Mouse (Mus musculus): ENCODE data around the gene Naalad2. TPM values are rescaled to one million over a fixed set of nuclear protein-coding genes. Genes with fewer than 3 reads are reported as not detected.
"Not testable (repeated sequence)": the region's sequence is repeated elsewhere in the genome, so short reads cannot be mapped to it uniquely, and the experiment has no call there.

Gene Naalad2
- polyA plus RNA-seq, 1 experiment from 2014 or later = 1.5 TPM

- H3K9ac ChIP-seq (ENCODE audit: low read length) = no peak overlapping the region
- H3K9me3 ChIP-seq (ENCODE audit: control insufficient read depth, low read length) = no peaks in the 10 kb centered on the region
- H3K27ac ChIP-seq (replicated peaks) = no peak overlapping the region
- H3K4me2 ChIP-seq (replicated peaks; ENCODE audit: low read depth) = no peak overlapping the region
- H3K27me3 ChIP-seq (ENCODE audit: control insufficient read depth, insufficient read depth, low read length) = no peaks in the 10 kb centered on the region
- TF ChIP-seq CTCF (IDR thresholded peaks at IDR 0.05; ENCODE audit: low read depth) (no peak), EP300 (optimal IDR thresholded peaks at IDR 0.05) (no peak)
- ATAC-seq (ENCODE audit: low FRiP score, low TSS enrichment) (no peak), DNase-seq (ENCODE audit: low spot score) (no peak)
- no peaks in the 10 kb centered on the region for H3K4me1 ChIP-seq (replicated peaks; ENCODE audit: control insufficient read depth, insufficient read depth)
- no peaks in the 10 kb centered on the region for H3K36me3 ChIP-seq (ENCODE audit: control insufficient read depth, insufficient read depth, low read length)
- H3K4me3 ChIP-seq (ENCODE audit: low read depth, low read length) = no peak overlapping the region
- 18% methylated on average over 6 of the region's 6 CpGs for WGBS
Observed at GRCm38 (mm10) chr9:18385782-18386181, 17.0 kb downstream of the Naalad2 start.

- H3K4me1 ChIP-seq (replicated peaks; ENCODE audit: control insufficient read depth, insufficient read depth); H3K9ac ChIP-seq (ENCODE audit: low read length); H3K36me3 ChIP-seq (ENCODE audit: control insufficient read depth, insufficient read depth, low read length); H3K4me2 ChIP-seq (replicated peaks; ENCODE audit: low read depth); H3K4me3 ChIP-seq (ENCODE audit: low read depth, low read length); H3K9me3 ChIP-seq (ENCODE audit: control insufficient read depth, low read length); ATAC-seq (ENCODE audit: low FRiP score, low TSS enrichment); H3K27ac ChIP-seq (replicated peaks); H3K27me3 ChIP-seq (ENCODE audit: control insufficient read depth, insufficient read depth, low read length); DNase-seq (ENCODE audit: low spot score): not testable (repeated sequence)
- WGBS = 68% methylated on average over 1 of the region's 1 CpGs
Observed at GRCm38 (mm10) chr9:18373026-18373425, 29.8 kb downstream of the Naalad2 start.

- DNase-seq (ENCODE audit: low spot score) (no peak), ATAC-seq (ENCODE audit: low FRiP score, low TSS enrichment) (no peak)
- no peaks in the 10 kb centered on the region for H3K27me3 ChIP-seq (ENCODE audit: control insufficient read depth, insufficient read depth, low read length)
- H3K27ac ChIP-seq (replicated peaks) = no peak overlapping the region
- no peak overlapping the region for H3K9ac ChIP-seq (ENCODE audit: low read length)
- H3K4me2 ChIP-seq (replicated peaks; ENCODE audit: low read depth) = no peak overlapping the region
- H3K4me1 ChIP-seq (replicated peaks; ENCODE audit: control insufficient read depth, insufficient read depth) = no peaks in the 10 kb centered on the region
- 0 out of 2 replicates have a peak, but pooled peaks cover 3% of the 10 kb centered on the region for H3K36me3 ChIP-seq (ENCODE audit: control insufficient read depth, insufficient read depth, low read length)
- TF ChIP-seq EP300 (optimal IDR thresholded peaks at IDR 0.05) (no peak), CTCF (IDR thresholded peaks at IDR 0.05; ENCODE audit: low read depth) (no peak)
- 96% methylated on average over 3 of the region's 3 CpGs for WGBS
- no peaks in the 10 kb centered on the region for H3K9me3 ChIP-seq (ENCODE audit: control insufficient read depth, low read length)
- no peak overlapping the region for H3K4me3 ChIP-seq (ENCODE audit: low read depth, low read length)
Observed at GRCm38 (mm10) chr9:18319990-18320389, 82.8 kb downstream of the Naalad2 start.

- no peak for ATAC-seq (ENCODE audit: low FRiP score, low TSS enrichment)
- no peak for TF ChIP-seq EP300 (optimal IDR thresholded peaks at IDR 0.05)
- no peak for TF ChIP-seq CTCF (IDR thresholded peaks at IDR 0.05; ENCODE audit: low read depth)
- no peak overlapping the region for H3K4me2 ChIP-seq (replicated peaks; ENCODE audit: low read depth)
- no peak overlapping the region for H3K4me3 ChIP-seq (ENCODE audit: low read depth, low read length)
- no peaks in the 10 kb centered on the region for H3K9me3 ChIP-seq (ENCODE audit: control insufficient read depth, low read length)
- no peaks in the 10 kb centered on the region for H3K27me3 ChIP-seq (ENCODE audit: control insufficient read depth, insufficient read depth, low read length)
- peaks cover 8% of the 10 kb centered on the region; the same call in 1 of the 2 replicates for H3K36me3 ChIP-seq (ENCODE audit: control insufficient read depth, insufficient read depth, low read length)
- H3K27ac ChIP-seq (replicated peaks) = no peak overlapping the region
- no peaks in the 10 kb centered on the region; the same call in 1 of the 2 replicates for H3K4me1 ChIP-seq (replicated peaks; ENCODE audit: control insufficient read depth, insufficient read depth)
- no peak for DNase-seq (ENCODE audit: low spot score)
- H3K9ac ChIP-seq (ENCODE audit: low read length) = no peak overlapping the region
- 90% methylated on average over 6 of the region's 6 CpGs for WGBS
Observed at GRCm38 (mm10) chr9:18298301-18298700, 104.5 kb downstream of the Naalad2 start.

GRCm38 (mm10) chr9:18293026-18293781 is 109.6 kb downstream of the Naalad2 start:
- Histone ChIP-seq H3K9me3 (ENCODE audit: control insufficient read depth, low read length) (no peaks in the 10 kb centered on the region), H3K9ac (ENCODE audit: low read length) (peak overlapping the region; percentile 94), H3K4me1 (replicated peaks; ENCODE audit: control insufficient read depth, insufficient read depth) (no peaks in the 10 kb centered on the region; the same call in 1 of the 2 replicates), H3K36me3 (ENCODE audit: control insufficient read depth, insufficient read depth, low read length) (no peaks in the 10 kb centered on the region; the same call in 1 of the 2 replicates), H3K27ac (replicated peaks) (peak overlapping the region; percentile 90; the same call in 1 of the 2 replicates), H3K27me3 (ENCODE audit: control insufficient read depth, insufficient read depth, low read length) (no peaks in the 10 kb centered on the region), H3K4me3 (ENCODE audit: low read depth, low read length) (peak overlapping the region; percentile 86), H3K4me2 (replicated peaks; ENCODE audit: low read depth) (peak overlapping the region; percentile 83)
- no peak for DNase-seq (ENCODE audit: low spot score)
- TF ChIP-seq EP300 (optimal IDR thresholded peaks at IDR 0.05) (no peak), CTCF (IDR thresholded peaks at IDR 0.05; ENCODE audit: low read depth) (no peak)
- ATAC-seq (ENCODE audit: low FRiP score, low TSS enrichment) = no peak
- 23% methylated on average over 6 of the region's 6 CpGs for WGBS

GRCm38 (mm10) chr9:18292443-18292922 is 110.3 kb downstream of the Naalad2 start:
- under 1% methylated on average over 24 of the region's 24 CpGs for WGBS
- no peaks in the 10 kb centered on the region for H3K9me3 ChIP-seq (ENCODE audit: control insufficient read depth, low read length)
- H3K27ac ChIP-seq (replicated peaks) = peak overlapping the region; percentile 90
- peak overlapping the region; percentile 83 for H3K4me2 ChIP-seq (replicated peaks; ENCODE audit: low read depth)
- DNase-seq (ENCODE audit: low spot score) = no peak
- H3K9ac ChIP-seq (ENCODE audit: low read length) = peak overlapping the region; percentile 94
- no peaks in the 10 kb centered on the region; the same call in 1 of the 2 replicates for H3K36me3 ChIP-seq (ENCODE audit: control insufficient read depth, insufficient read depth, low read length)
- no peaks in the 10 kb centered on the region; the same call in 1 of the 2 replicates for H3K4me1 ChIP-seq (replicated peaks; ENCODE audit: control insufficient read depth, insufficient read depth)
- H3K27me3 ChIP-seq (ENCODE audit: control insufficient read depth, insufficient read depth, low read length) = no peaks in the 10 kb centered on the region
- ATAC-seq (ENCODE audit: low FRiP score, low TSS enrichment) = no peak; the same call in 1 of the 2 replicates
- peak overlapping the region; percentile 86 for H3K4me3 ChIP-seq (ENCODE audit: low read depth, low read length)
- no peak for TF ChIP-seq CTCF (IDR thresholded peaks at IDR 0.05; ENCODE audit: low read depth)
- peak; percentile 29 for TF ChIP-seq EP300 (optimal IDR thresholded peaks at IDR 0.05)

All from stomach, postnatal 0 days (tissue).